Mouse (Mus musculus): ENCODE data around the gene Itfg2.
A peak's percentile ranks its signal among the peaks of the same experiment; 100 is the strongest.

The Itfg2 gene

GRCm38 (mm10) chr6:128424269-128425019 lies at the start of gene Itfg2:
Itfg2 (minus strand) TSS chr6:128424931.
- peak; percentile 99 for DNase-seq (ENCODE audit: low read depth)

GRCm38 (mm10) chr6:128474112-128474511 lies 49.4 kb upstream of the Itfg2 start:
- DNase-seq (ENCODE audit: low read depth) = no peak

GRCm38 (mm10) chr6:128469451-128469850 lies 44.7 kb upstream of the Itfg2 start:
- DNase-seq (ENCODE audit: low read depth) = peak; percentile 73

- DNase-seq (ENCODE audit: low read depth) = peak; percentile 46
These were observed 42.6 kb upstream of the Itfg2 start for GRCm38 (mm10) chr6:128467298-128467697.

- DNase-seq (ENCODE audit: low read depth) = no peak
These were observed 41.8 kb upstream of the Itfg2 start for GRCm38 (mm10) chr6:128466563-128466962.

GRCm38 (mm10) chr6:128466043-128466442 lies 41.3 kb upstream of the Itfg2 start:
- DNase-seq (ENCODE audit: low read depth) = no peak

GRCm38 (mm10) chr6:128464996-128465395 lies 40.3 kb upstream of the Itfg2 start:
- DNase-seq (ENCODE audit: low read depth) = no peak

GRCm38 (mm10) chr6:128461606-128462005 lies 36.9 kb upstream of the Itfg2 start:
- no peak for DNase-seq (ENCODE audit: low read depth)

GRCm38 (mm10) chr6:128460729-128461503 lies 36.2 kb upstream of the Itfg2 start:
- no peak for DNase-seq (ENCODE audit: low read depth)

GRCm38 (mm10) chr6:128460321-128460720 lies 35.6 kb upstream of the Itfg2 start:
- no peak for DNase-seq (ENCODE audit: low read depth)

GRCm38 (mm10) chr6:128457186-128457585 lies 32.5 kb upstream of the Itfg2 start:
- DNase-seq (ENCODE audit: low read depth) = no peak

GRCm38 (mm10) chr6:128455835-128456605 lies 31.3 kb upstream of the Itfg2 start:
- no peak for DNase-seq (ENCODE audit: low read depth)

GRCm38 (mm10) chr6:128447063-128447462 lies 22.3 kb upstream of the Itfg2 start:
- DNase-seq (ENCODE audit: low read depth) = no peak

GRCm38 (mm10) chr6:128445761-128446535 lies 21.2 kb upstream of the Itfg2 start:
- peak; percentile 71 for DNase-seq (ENCODE audit: low read depth)

GRCm38 (mm10) chr6:128440238-128440637 lies 15.5 kb upstream of the Itfg2 start:
- no peak for DNase-seq (ENCODE audit: low read depth)

- DNase-seq (ENCODE audit: low read depth) = no peak
These were observed 14.2 kb upstream of the Itfg2 start for GRCm38 (mm10) chr6:128438871-128439341.

- peak; percentile 99 for DNase-seq (ENCODE audit: low read depth)
These were observed 13.7 kb upstream of the Itfg2 start, which contains the start of gene Fkbp4 for GRCm38 (mm10) chr6:128438317-128438870. Fkbp4 (minus strand) TSS chr6:128438677.

GRCm38 (mm10) chr6:128437731-128438316 lies 13.1 kb upstream of the Itfg2 start:
- peak; percentile 70 for DNase-seq (ENCODE audit: low read depth)

- DNase-seq (ENCODE audit: low read depth) = no peak
These were observed 12.6 kb upstream of the Itfg2 start for GRCm38 (mm10) chr6:128437288-128437687.

GRCm38 (mm10) chr6:128436356-128437005 lies 11.8 kb upstream of the Itfg2 start:
- DNase-seq (ENCODE audit: low read depth) = no peak
